Mouse (Mus musculus): ENCODE data around the gene Casz1. TPM values are rescaled to one million over a fixed set of nuclear protein-coding genes. Genes with fewer than 3 reads are reported as not detected.

Casz1 gene
- total RNA-seq, 2 experiments from 2014 or later: 39.3 to 42.0 TPM

DNA sequence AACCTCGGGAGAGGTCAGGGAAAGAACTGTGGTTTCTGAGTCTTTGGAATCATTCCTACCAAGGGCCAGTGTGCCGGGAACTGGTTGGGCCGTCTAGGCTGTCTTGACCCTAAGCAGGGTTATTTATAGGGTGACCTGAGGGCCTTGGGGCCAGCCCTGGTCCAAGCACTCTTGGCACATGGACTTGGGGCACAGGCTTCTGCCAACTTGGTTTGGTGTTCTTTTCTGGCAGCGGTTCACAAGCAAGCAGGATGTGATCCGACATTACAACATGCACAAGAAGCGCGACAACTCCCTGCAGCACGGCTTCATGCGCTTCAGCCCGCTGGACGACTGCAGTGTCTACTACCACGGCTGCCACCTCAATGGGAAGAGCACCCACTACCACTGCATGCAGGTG, 132.5 kb downstream of the Casz1 start:
- peak; percentile 49 for DNase-seq

DNA sequence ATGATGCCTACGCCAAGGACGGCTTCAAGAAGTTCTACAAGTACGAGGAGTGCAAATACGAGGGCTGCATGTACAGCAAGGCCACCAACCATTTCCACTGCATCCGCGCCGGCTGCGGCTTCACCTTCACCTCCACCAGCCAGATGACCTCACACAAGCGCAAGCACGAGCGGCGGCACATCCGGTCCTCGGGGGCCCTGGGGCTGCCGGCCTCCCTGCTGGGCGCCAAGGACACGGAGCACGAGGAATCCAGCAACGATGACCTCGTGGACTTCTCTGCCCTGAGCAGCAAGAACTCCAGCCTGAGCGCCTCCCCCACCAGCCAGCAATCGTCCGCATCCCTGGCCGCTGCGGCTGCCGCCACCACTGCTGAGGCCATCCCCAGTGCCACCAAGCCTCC, 134.3 kb downstream of the Casz1 start:
- DNase-seq: no peak

DNA sequence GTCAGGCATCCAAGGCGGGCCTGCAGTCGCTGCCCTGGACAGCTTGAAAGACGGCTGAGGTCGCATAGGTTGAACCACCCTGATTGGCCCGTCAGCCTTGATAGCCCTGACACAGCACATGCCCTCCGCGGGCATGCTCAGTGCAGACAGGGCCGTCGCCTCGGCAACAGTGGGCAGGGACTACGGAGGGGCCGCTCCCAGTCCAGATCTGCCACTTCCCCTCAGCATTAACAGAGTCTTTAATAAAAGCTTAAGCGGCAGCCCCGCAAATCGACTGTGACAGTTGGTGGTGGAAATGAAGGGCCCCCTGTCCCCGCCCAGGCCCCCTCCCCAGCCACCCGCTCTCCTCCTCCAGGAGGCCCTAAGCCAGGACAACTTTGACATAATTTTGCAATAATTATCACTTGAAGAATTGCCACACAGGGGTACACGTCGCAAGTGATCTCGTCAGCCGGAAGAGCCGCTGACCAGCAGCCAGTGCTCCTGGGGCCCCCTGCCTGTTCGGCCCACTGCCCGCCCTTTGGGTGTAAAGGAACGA, 136.5 kb downstream of the Casz1 start:
- no peak for DNase-seq

DNA sequence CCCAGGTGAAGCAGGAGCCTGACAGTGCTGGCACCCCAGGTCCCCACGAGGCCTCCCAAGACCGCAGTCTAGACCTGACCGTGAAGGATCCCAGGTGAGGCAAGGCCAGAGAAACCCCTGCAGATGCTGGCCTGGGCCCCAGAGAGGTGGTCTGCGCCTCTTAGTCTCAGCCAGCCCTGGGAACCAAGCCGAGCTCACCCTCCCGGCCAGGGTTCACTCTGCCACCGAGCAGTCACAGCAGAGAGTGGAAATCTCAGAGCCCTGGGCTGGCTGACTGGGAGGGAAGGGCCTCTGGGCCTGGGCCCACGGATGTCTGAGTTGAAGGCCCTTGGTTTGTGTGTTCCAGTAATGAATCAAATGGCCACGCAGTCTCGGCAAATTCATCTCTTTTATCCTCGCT, 137.1 kb downstream of the Casz1 start:
- DNase-seq: no peak

DNA sequence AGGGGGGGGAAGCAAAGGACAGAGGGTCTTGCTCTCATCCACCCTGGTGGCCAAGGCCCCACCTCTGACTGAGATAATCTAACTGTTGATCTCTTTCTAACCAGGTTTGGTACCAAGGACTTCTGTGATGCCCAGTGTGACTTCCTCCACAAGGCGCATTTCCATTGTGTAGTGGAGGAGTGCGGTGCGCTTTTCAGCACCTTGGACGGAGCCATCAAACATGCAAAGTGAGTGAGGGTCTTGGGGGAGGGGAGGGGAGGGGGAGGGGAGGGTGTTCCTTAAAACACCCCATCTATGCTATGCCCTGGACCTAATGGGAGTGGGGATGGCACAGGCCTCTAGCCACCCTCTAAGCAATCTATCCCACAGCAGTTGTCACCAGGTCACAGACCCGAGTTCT, 138.9 kb downstream of the Casz1 start:
- no peak for DNase-seq

DNA sequence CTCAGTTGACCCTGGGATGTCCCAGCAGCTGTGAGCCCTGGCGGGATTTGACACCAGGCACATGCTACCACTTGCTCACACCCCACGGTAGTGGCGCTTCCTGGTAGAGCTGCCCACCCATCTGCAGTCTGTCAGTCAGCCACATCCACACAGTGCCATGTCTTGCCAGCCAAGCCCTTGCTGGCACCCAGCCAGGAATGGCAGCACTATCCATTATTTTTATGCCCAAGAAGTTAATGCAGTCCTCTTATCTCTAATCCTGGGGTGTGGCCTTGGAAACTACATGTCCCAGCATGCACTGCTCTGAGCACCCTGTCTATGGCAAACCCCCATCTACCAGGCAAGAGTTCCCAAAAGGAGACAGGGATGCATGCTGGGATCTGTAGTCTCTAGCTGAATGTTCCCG, 141.2 kb downstream of the Casz1 start:
- DNase-seq: peak; percentile 56

DNA sequence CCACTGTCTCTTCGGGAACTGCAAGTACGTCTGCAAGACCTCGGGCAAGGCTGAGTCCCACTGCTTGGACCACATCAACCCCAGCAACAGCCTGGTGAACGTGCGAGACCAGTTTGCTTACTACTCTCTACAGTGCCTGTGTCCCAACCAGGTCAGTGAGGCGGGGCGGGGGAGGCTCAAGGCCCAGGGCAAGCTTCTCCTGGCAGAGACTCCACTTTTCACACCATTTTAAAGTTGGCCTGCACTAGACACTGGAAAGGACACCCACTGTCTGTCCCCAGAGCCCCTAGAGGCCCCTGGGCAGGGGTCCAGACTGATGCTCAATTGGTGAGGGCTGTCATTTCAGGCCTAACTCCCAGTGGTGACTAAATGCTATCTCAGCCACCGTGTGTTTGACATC, 141.8 kb downstream of the Casz1 start:
- DNase-seq: no peak

DNA sequence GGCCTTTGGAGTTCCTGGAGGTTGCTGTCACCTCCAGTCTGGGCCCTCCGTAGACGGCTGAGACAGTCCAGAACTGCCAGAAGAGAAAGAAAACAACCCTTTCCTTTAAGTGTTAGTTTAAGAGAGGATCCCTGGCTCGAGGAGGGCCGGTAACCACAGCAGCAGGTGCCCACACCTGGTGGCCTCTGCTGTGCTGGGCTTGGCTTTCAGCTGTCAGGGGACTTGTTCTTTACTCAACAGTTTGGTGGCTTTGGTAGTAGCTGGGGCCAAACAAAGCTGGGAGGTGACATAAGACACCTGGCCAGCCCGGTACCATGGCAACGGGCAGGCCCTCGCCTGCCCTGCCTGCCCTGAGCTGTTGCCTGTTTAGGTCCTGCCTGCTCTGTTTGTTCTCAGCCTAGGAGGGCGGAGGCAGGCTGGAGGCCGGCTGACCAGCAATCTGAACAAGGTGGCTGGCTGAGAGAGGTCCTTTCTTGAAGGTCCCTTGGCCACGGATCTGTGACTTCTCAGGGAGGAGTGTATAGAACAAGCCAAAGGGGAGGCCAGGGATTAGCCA, 143.7 kb downstream of the Casz1 start:
- DNase-seq: no peak

DNA sequence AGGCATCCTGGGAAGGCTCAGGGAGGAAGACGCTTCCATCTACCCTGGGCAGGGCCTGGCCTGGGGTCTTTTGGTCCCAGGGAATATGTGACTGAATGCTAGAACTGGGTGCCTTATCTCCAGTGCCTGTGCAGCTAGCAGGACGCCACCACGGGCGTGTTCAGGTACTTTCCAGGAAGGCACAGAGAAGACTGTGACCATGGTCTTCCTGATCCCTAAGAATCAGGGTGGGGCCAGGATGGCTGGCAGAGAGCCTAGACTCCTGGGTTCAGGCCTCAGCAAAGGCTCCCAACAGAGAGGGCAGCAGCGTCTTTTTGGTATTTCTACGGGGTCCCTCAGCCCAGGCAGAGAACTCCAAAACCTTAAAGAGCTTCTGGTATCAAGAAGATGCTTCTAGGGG, 146.3 kb downstream of the Casz1 start:
- no peak for DNase-seq

DNA sequence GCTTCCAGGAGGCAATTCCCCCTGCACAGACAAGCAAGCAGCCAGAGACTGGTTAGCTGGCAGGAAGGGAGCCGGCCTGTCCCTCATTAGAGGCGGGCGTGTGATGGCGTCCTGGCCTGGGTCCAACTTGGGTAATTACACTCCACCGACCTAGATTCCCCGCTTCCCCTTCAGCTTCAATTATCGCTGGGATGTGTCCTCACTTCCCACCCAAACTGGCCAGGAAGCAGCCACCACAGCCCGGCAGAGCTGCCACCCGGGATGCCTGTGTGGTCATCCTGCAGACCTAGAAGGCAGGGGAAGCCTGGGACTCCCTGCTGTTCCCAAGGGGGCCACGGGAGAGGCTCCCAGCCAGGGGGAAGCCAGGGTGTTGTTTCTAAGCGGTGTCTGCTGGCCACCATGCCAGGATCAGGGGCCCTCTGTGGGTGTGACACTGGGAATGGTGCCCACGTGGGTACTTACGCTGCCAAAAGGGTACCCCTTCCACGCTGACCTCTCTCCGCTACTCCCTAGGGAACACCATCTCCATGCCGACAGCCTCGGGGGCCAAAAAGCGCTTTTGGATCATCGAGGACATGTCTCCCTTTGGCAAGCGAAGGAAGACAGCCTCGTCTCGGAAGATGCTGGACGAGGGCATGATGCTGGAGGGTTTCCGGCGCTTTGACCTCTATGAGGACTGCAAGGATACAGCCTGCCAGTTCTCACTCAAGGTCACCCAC, 146.9 kb downstream of the Casz1 start:
- DNase-seq: peak; percentile 70

DNA sequence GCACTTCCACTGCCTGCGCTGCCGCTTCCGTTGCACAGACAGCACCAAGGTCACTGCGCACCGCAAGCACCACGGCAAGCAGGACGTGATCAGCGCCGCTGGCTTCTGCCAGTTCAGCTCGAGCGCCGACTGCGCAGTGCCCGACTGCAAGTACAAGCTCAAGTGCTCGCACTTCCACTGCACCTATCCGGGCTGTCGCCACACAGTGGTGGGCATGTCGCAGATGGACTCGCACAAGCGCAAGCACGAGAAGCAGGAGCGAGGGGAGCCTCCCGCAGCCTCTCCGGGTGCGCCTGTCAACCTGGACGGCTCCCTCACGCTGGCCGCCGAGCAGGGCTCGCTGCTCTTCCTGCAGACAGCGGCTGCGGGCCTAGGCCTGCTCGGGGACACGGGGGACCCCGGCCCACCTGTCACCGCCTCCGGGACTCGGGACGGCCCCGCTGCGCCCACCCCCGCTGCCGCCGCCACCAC, 147.6 kb downstream of the Casz1 start:
- DNase-seq: no peak

DNA sequence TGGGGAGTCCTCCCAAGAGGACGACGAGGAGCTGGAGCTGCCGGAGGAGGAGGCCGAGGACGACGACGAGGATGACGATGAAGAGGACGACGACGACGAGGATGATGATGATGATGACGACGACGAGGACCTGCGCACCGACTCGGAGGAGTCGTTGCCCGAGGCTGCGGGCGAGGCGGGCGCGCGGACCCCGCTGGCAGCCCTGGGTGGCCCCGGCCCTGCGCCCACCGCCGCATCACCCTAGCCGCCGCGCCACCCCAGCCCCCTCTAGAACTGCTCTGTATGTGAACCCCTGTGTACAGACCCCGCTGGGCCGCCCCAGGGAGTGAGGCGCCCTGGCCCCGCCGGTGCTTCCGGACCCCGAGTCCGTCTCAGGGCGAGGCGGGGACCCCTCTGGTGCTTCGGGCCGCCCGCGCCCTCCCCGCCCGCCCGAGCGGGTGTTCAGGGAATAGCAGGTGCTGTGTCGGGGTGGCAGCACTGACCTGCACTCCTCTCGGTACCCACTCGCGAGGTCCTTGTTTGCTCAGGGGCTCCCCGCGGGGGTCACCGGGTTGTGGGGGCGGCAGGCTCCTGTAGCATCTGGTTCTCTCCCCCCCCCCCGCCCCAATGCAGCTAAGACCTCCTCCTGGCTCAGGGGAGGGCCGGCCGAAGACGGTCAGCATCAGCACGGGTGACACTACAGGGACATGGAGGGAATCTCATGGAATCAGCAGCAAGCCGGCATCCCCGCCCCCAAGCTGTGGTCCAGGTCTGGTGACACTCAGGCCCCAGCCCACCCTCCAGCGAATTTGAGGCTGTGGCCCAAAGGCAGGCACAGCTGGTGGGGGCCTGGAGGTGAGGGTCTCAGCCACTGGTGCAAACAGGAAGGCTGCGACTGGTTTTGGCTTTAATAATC, 148.3 kb downstream of the Casz1 start:
- no peak for DNase-seq

DNA sequence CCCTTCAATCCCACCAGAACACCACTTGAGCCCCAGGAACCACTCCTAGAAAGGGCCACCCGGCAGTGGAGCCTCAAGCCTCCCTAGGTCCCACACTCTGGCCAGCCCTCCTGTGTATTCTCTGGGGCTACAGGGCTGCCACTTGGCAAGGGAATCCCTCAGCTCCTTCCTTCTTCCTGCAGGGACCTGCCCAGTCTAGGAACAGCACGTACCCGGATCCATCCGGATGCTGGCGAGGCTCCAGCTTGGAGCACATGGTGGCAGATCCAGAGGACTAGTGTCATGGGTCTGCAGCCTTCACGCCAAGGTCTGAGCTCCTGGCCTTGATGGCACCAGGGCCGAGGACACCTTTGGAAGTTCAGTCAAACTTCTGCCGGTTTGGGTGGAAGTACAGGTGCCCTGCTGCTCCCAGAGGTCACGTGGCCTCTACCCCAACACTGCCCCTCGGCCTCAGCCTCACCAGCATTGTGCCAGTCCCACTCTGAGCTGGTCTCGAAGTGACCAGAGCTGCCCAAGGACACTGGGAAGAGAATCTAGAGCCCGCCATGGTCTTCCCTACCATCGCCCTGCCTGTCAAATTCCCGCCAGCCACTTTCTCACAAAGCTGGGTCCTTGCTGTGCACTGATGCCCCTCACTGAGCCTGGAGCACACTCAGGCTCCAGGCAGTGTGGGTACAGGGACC, 151.0 kb downstream of the Casz1 start:
- peak; percentile 56 for DNase-seq

DNA sequence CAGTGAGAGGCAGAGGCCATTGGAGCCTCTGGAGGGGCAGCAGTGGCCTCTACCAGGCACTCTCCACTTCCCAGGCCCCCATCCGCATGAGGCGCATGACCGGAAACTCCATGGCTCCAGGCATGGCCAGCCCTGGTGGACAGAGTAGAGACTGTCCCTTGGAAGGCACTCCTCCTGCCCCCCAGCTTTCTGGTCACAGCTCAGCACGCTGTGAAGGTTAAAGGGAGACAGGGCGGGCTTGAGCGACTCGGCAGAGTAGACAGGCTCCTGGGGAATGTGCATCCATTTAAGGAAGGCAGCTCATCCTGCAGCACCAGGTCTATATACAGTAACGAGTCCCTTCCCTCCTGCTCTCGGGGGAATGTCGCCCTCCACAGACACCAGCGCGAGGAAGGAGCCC, 155.8 kb downstream of the Casz1 start:
- DNase-seq: no peak

DNA sequence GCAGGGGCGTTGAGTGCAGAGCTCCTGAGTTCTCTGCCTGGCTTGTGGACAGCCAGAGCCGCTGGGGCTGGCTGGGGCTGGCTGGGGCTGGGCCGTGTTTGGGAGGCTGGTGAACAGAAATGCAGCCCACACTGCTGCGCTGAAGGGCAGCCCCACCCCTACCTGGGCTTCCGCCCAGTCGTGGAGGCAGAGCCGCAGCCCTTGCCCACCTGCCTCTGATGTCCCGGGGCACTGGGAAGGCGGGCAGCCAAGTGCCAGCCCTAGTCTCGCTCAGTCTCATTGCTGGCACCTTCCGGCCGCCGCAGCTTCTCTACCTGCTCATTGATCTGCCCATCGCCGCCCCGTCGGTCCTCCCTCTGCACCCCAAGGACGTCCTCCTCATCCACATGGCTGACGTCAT, 156.9 kb downstream of the Casz1 start:
- DNase-seq: no peak

DNA sequence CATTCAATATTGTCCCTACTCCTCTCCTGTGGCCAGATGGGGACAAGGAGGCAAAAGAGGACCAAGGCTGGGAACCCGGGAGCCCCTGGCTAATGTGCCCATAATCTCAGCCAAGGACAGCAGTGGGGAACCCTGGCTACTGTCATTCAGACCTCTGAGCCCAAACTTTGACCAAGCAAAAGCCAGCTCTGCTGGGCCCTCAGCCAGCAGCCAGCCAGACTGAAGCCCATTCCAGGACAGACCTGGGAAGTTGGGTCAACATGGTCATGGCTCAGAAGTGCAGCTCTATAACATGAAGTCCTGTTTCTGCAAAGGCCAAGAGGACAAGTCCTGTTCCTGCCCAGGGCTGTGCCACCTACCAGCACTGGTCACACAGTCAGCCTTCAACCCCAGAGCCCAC, 157.9 kb downstream of the Casz1 start:
- DNase-seq: no peak

DNA sequence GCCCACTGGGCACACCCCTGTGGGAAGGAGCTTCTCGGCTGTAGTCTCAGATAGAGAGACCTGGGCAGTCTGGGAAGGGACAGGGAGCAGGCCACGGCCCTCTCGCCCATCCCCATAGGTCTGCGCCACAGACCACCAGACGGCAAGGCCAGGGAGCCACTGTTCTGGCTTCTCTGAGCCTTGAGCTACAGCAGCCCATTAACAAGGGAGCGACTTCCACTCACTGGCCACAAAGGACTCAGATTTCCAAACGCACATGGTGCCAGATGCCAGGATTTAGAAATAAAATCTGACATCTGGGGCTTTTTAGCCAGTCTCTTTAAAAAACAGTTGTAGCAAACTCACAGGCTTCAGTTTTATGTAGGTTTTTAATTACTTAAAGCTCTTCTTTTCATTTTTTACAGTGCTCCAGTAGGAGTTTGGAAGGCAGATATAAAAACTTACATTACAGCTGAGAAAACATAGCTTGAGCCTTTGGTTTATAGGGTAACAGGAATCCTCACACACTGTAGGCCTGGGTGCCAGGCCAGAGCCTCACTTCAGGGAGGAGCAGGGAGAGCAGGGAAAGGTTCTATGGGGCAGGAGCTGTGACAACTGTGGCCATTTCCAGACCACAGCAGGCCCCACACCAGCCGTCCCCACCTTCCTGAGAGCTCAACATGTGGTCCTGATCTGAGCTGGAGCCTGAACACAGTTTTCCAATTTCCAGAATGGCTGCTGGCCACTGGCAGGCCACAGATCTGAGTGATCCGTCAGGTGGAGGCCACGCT, 160.5 kb downstream of the Casz1 start:
- DNase-seq: no peak

DNA sequence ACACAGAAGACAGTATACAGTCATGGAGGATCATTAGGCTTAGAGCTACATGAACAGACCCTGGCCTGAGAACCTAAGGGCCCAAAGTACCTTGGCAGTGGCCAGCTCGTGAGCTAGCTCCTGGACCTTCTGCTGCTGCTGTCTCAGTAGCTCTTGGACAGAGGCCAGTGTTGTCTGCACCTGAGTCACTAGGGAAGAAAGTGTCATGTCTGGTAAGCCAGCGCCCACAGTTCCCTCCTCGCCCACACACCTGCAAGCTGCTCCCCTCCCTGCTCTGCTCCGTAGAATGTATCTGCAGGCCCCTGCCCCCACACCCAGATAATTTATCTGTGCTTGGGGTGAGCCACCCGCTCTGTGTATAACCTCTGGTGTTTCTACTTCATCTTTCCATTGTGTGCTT, 161.9 kb downstream of the Casz1 start:
- DNase-seq: no peak

DNA sequence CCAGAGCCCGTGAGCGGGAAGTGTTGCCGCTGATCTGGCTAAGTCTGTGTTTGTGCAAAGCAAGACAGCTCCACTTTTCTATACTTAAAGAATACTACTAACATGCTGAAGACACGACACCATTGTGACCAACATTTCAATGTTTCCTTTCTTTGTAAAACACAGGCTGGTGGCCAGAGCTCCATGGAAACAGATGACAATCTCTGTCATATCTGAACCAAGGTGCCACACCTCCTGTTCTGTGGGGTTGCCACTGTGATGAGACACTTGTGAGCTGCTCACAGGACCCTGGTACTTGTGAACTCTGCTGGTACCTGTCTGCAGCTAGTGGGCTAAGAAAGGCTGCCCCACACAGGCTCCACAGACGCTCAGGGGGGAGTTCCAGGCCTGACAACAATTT, 164.6 kb downstream of the Casz1 start:
- no peak for DNase-seq

DNA sequence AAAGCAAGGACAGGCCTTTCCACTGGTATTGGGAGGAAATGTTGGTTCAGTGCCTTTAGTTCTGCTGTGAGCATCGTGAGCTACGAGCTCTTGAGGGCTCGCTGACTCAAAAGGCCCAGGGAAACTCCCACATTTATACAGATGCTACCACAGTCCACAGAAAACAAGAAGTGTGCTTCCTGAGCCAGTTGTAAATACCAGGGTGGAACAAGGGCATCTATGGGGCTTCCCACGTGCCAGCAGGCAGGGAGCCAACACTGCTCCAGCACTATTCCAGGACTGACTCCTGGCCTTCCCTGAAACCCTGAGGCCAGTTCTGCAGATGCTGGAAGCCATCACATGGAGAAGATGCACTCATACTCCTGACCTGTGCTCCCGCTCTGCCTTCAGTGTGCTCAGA, 165.4 kb downstream of the Casz1 start:
- DNase-seq: peak; percentile 44

DNA sequence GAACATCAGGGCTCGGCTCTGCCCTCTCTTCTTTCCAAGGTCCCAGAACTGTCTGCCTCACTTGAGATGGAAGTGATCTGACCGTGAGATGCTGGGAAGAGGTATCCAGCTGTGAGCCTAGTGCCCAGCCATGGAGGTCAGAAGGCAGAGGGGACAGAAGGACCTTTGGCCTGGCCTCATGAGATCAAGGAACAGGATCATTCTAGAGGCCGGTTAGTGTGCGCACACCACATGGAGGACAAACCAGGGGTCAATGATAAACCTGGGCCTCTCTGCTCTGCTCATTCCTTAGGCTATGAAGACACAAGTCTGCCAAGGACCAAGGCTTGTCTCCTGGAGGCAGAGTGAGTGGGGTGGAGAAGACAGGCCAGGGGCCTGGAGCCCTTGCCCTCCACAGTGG, 166.5 kb downstream of the Casz1 start:
- DNase-seq: no peak
